Mouse (Mus musculus) E14TG2a.4 (cell line): ENCODE measurements around the gene Cdh10.

ENCODE experiments used
- CTCF ChIP-seq: conservative IDR thresholded peaks from 2 replicates; pipeline ENCODE4 v1.5.1; 2014; ENCODE audit warnings: low read length
- NANOG ChIP-seq: IDR thresholded peaks from 2 replicates; pipeline ENCODE4 v1.6.1; 2014; ENCODE audit warnings: borderline replicate concordance, low read length, mixed read lengths
- POU5F1 ChIP-seq: IDR thresholded peaks from 2 replicates; pipeline ENCODE4 v1.6.1; 2014; ENCODE audit warnings: low read length, borderline replicate concordance

- no peak for TF ChIP-seq CTCF
- no peak for TF ChIP-seq POU5F1
- TF ChIP-seq NANOG = no peak
Observed at GRCm38 (mm10) chr15:18952266-18952665, 133.5 kb downstream of the Cdh10 start.
